Mouse (Mus musculus) neural tube, embryonic 13.5 days (tissue): ENCODE measurements at regions not wholly inside any gene's neighbourhood (a gene's known extent, or its start where the extent isn't known, plus 50 kb on each side); places are given as distances from the start of the nearest gene placed in this dataset.

Experiments
- ATAC-seq: fragments of 200-750 bp; cut with Nextera tagmentation; 2 replicates; pipeline ENCODE4 v1.8.0; 2017; ENCODE audit warnings: low read depth, mild to moderate bottlenecking, moderate TSS enrichment, moderate library complexity
- H3K27ac ChIP-seq: fragments of 300-500 bp; sonication (generic); replicated peaks from 2 replicates; pipeline ENCODE4 v1.5.1; 2015; ENCODE audit warnings: moderate library complexity, mild to moderate bottlenecking, inconsistent platforms
- H3K27me3 ChIP-seq: fragments of 300-500 bp; sonication (generic); 2 replicates; pipeline ENCODE4 v1.6.1; 2015; ENCODE audit warnings: mild to moderate bottlenecking, inconsistent platforms
- H3K36me3 ChIP-seq: fragments of 300-500 bp; sonication (generic); 2 replicates; pipeline ENCODE4 v1.6.1; 2015; ENCODE audit warnings: mild to moderate bottlenecking, inconsistent platforms
- H3K4me1 ChIP-seq: fragments of 300-500 bp; sonication (generic); replicated peaks from 2 replicates; pipeline ENCODE4 v1.6.1; 2015; ENCODE audit warnings: inconsistent platforms
- H3K4me2 ChIP-seq: fragments of 300-500 bp; sonication (generic); 2 replicates; pipeline ENCODE4 v1.6.1; 2015; ENCODE audit warnings: inconsistent platforms, mild to moderate bottlenecking, moderate library complexity
- H3K4me3 ChIP-seq: fragments of 300-500 bp; sonication (generic); 2 replicates; pipeline ENCODE4 v1.5.1; 2015; ENCODE audit warnings: mild to moderate bottlenecking, inconsistent platforms
- H3K9ac ChIP-seq: fragments of 300-500 bp; sonication (generic); 2 replicates; pipeline ENCODE4 v1.6.1; 2015; ENCODE audit warnings: moderate library complexity, mild to moderate bottlenecking, inconsistent platforms
- H3K9me3 ChIP-seq: fragments of 300-500 bp; sonication (generic); 2 replicates; pipeline ENCODE4 v1.6.1; 2016; ENCODE audit warnings: inconsistent platforms
- WGBS: fragments of 180-500 bp; shearing (Covaris S2); methylation state at CpG from one replicate; pipeline ENCODE4 v1.1.7; 2015; 5-methylcytosine and 5-hydroxymethylcytosine counted together

DNA sequence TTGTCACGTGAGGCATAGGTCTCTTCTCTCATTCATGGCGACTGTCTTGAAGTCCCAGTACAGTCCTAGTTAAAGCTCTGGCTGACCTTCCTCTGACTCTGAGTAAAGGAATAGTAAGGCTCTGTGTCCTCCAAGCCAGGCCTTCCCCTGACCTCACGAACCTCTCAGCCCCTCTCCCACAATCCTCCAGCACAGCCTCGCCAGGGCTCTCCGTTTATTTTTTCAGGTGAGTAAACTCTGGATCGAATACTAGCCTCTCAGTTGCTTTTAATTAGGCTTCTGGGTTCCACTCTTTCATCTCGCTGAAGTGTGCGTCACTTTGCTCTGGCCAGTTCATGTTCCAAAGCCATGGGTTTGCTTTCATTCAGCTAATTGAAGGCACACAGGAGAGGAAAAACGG lies 133.8 kb downstream of the Mylk4 start:
- Histone ChIP-seq H3K9ac (no peak overlapping the region), H3K27ac (no peak overlapping the region), H3K4me3 (no peak overlapping the region), H3K27me3 (no peaks in the 10 kb centered on the region), H3K36me3 (no peaks in the 10 kb centered on the region), H3K9me3 (no peaks in the 10 kb centered on the region), H3K4me2 (no peak overlapping the region), H3K4me1 (no peaks in the 10 kb centered on the region)
- 76% methylated on average over 9 of the region's 9 CpGs for WGBS
- no peak for ATAC-seq

DNA sequence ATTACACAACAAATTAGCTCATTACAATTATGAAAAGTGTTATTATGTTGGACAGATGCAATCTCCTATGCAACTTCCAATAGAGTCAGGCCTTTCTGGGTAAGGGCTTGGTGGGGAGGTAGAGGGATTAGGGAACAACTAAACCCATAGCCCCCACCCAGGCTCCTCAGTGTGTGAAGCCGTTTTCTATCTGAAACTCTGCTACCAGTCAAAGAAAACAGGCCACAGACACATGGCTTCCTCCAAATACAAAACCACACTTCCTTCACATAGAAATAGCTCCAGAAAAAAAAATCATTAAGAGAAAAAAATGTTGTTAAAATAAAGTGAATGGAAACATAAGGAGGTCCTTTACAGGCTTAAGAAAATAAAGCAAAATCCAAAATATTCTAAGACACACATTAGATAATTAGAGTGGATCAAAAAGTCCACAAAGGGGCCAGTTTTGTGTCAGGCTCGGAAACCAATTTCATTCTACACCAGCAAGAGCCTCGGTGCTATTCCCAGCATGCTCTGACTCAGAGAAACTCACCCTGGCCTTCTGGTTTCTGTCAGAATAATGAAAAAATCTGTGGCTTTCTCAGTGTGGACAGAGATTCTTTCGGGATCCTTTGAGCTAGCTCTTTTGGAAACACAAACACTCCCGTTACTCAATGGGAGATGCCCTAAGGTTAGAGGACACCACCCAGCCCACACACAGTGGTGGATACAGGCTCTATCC lies 140.6 kb downstream of the Mylk4 start:
- Histone ChIP-seq H3K27ac (no peak overlapping the region), H3K9ac (no peak overlapping the region), H3K9me3 (no peaks in the 10 kb centered on the region), H3K27me3 (no peaks in the 10 kb centered on the region), H3K4me1 (no peaks in the 10 kb centered on the region), H3K4me3 (no peak overlapping the region), H3K4me2 (no peak overlapping the region), H3K36me3 (no peaks in the 10 kb centered on the region)
- WGBS = 70% methylated on average over 5 of the region's 5 CpGs
- no peak for ATAC-seq

DNA sequence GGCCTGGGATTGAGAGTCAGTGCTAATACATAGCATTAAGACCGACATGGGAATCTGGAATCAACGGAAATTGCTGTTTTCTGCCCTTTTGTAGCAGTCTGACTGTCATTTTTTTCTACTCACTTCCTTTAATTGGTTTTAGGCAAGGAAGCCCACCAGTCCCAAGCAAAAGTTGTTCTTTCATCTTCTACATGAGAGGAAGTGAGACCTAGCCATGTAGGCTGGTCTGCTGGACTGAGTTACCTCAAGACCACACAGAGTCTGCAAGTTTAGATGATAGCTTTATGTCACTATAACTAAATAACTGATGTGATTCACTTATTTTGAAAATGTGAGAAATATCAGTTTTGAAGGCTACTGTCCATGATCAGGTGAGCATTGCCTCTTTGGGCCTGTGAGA lies 142.8 kb downstream of the Mylk4 start:
- no peak for ATAC-seq
- Histone ChIP-seq H3K9me3 (no peaks in the 10 kb centered on the region), H3K36me3 (no peaks in the 10 kb centered on the region), H3K4me1 (no peaks in the 10 kb centered on the region), H3K27ac (no peak overlapping the region), H3K4me3 (no peak overlapping the region), H3K27me3 (no peaks in the 10 kb centered on the region), H3K9ac (no peak overlapping the region), H3K4me2 (no peak overlapping the region)
- WGBS = 89% methylated on average over 2 of the region's 2 CpGs

DNA sequence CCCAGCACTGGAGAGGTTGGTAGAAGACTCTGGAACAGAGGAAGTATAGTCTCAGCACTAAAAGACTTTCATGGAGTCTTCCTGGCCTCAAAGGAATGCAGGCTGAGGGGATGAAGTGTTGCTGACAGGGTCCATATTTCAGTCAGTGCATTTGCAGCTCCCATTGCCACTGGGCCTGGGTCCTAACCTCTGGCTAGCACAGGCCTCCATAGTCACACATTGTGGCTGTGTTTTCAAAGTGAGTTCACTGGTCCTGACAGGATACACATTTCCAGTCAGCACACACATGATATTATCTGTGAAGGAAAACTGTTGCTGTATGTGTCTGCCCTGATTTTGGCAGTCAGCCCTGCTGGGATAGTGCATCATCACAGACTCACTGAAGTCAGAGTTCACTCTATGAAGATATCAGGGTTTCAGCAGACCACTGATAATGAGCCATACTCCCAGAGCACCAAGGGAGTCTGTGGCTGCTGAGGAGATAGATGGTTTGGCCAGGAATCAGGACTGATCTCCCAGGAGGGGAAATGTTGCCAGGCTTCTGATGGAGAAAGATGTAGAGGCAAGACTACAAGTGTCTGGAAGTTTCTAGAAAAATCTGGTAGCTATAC lies 153.5 kb downstream of the Mylk4 start:
- Histone ChIP-seq H3K4me1 (no peaks in the 10 kb centered on the region), H3K27me3 (no peaks in the 10 kb centered on the region), H3K9me3 (no peaks in the 10 kb centered on the region), H3K4me2 (no peak overlapping the region), H3K27ac (no peak overlapping the region), H3K9ac (no peak overlapping the region), H3K4me3 (no peak overlapping the region), H3K36me3 (no peaks in the 10 kb centered on the region)
- no peak for ATAC-seq

DNA sequence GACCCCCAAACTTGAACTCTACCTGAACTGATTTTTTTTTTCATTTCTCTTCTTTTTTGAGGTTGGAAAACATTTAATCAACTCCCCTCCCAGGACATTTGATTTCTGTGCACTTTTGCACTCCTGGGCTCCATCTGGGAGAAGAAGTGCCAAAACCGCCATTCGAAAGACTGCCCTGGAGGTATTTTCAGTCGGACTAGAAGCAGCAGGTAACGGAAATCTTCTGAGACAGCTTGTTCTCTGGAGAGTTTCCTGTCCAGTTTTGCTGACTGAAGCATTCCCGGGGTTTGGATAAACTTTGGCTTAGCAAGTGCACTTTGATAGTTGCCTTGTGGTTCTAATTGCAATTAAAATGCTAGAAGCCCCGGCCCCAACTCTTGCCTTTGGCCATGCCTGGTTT lies 169.8 kb downstream of the Mylk4 start:
- no peak overlapping the region for H3K4me3 ChIP-seq
- H3K9ac ChIP-seq = no peak overlapping the region
- H3K27ac ChIP-seq = no peak overlapping the region
- WGBS = 49% methylated on average over 6 of the region's 6 CpGs
- peaks cover 4% of the 10 kb centered on the region; the same call in 1 of the 2 replicates for H3K4me1 ChIP-seq
- H3K4me2 ChIP-seq = no peak overlapping the region
- H3K27me3 ChIP-seq = no peaks in the 10 kb centered on the region
- ATAC-seq = no peak
- H3K36me3 ChIP-seq = no peaks in the 10 kb centered on the region
- H3K9me3 ChIP-seq = no peaks in the 10 kb centered on the region

DNA sequence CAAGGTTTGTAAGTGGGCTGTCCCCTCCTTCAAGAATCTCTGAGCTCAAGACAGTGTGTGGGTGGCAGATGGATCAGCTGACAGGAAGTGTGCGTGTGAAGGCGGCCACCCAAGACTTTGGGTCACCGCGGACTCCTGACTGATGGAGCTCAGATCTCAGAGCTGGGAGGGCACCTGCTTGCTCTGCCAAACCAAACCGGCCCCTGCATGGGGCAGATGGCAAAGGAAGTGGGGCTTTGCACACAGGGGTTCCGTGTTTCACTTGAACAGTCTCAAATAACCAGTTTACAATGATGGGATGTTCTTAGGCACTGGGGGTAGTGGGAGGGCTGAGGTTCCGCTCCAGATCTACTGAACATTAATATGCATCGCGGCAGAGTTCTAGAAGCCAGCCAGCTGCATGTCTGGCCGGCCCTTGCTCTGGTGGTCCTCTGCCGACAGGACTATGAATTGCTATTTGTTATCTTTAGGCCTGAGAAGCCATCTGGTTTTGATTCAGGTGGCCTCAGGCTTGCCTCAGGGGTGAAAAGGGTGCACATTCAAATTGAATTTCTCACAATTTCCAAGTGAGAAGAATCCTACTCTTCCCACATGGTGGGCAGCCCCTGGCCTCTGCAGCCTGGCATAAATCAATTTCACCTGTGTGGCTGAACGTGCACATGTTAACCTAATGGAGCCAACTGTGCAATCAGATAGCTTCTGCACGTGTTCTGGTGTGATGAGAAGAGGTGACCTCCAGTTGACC lies 172.0 kb downstream of the Mylk4 start:
- 75% methylated on average over 13 of the region's 13 CpGs for WGBS
- no peaks in the 10 kb centered on the region for H3K9me3 ChIP-seq
- no peak overlapping the region for H3K27ac ChIP-seq
- no peak overlapping the region for H3K4me2 ChIP-seq
- H3K9ac ChIP-seq = no peak overlapping the region
- H3K4me1 ChIP-seq = peaks cover 4% of the 10 kb centered on the region; the same call in 1 of the 2 replicates
- no peaks in the 10 kb centered on the region for H3K36me3 ChIP-seq
- ATAC-seq = no peak
- H3K27me3 ChIP-seq = no peaks in the 10 kb centered on the region
- no peak overlapping the region for H3K4me3 ChIP-seq

DNA sequence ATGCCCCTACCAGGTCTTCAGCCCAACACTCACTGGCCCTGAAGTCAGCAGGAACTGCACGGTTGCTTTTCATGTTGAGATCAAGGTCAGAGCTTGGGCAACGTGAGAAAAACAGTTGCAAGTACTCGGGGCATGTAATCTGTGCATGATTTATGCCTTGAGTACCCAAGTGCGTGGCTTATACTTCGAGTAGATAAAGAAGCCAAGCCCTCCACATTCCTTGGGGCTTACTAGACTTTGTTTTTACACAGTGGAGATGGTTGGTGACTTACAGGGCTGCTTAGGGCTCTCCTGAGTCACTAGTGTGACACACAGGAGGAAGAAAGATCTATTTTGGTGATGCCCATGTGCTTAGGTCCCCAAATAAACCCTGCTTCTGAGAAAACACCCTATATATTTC lies 172.8 kb downstream of the Mylk4 start:
- H3K36me3 ChIP-seq = no peaks in the 10 kb centered on the region
- H3K9ac ChIP-seq = no peak overlapping the region
- no peaks in the 10 kb centered on the region for H3K27me3 ChIP-seq
- WGBS = 67% methylated on average over 5 of the region's 5 CpGs
- H3K9me3 ChIP-seq = no peaks in the 10 kb centered on the region
- H3K4me3 ChIP-seq = no peak overlapping the region
- no peak for ATAC-seq
- H3K4me2 ChIP-seq = no peak overlapping the region
- peaks cover 4% of the 10 kb centered on the region; the same call in 1 of the 2 replicates for H3K4me1 ChIP-seq
- no peak overlapping the region for H3K27ac ChIP-seq

DNA sequence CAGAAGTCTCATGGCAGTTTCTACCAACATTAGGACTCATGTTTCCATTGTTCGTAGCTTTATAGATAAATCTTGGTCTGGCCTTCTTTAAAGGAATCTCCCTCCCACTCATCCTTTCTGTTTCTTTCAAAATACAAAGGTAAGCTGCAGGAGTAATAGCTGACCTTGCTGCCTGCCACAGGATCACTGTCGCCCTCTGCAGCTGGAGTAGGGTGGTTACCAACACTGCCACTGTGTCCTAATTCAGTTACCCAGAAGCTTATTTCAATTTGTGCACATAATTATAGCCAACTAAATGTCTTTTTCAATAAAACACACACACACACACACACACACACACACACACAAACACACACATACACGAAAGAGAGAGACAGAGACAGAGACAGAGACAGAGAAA lies 175.3 kb downstream of the Mylk4 start:
- Histone ChIP-seq H3K4me2 (no peak overlapping the region), H3K27me3 (no peaks in the 10 kb centered on the region), H3K36me3 (no peaks in the 10 kb centered on the region), H3K4me3 (no peak overlapping the region), H3K9me3 (no peaks in the 10 kb centered on the region), H3K27ac (no peak overlapping the region), H3K4me1 (no peaks in the 10 kb centered on the region; the same call in 1 of the 2 replicates), H3K9ac (no peak overlapping the region)
- ATAC-seq = no peak
- 83% methylated on average over 3 of the region's 3 CpGs for WGBS

DNA sequence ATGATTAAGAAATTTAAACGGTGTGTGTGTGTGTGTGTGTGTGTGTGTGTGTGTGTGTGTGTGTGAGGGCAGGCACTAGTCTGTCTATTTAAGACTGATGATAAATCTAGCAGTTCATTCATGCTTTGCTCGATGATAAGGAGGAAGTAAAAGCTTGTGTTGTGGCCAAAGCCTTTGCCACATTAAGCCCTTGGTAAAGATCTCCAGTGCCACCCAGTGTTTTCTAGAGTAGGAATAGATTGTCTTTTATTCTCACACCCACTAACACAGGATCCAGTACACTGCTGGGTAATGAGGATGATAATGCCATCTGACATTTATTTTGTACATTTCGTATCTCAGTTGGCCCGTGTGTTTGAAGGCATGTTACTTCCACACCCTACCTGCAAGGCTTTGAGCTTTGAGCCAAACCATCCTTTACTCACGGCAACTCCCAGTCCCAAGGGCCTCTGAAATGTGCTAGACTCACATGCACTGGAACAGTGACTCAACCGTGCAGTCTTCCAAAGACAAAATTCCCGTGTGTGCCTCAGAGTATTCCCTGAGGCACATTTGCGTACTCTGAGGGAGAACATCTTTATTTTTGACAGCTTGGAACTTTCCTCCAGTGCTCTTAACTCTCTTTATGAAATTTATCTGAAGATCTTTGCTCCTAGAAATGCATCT lies 179.7 kb downstream of the Mylk4 start:
- H3K27ac ChIP-seq = no peak overlapping the region
- no peaks in the 10 kb centered on the region for H3K9me3 ChIP-seq
- H3K9ac ChIP-seq = no peak overlapping the region
- no peaks in the 10 kb centered on the region for H3K27me3 ChIP-seq
- WGBS = 86% methylated on average over 8 of the region's 8 CpGs
- no peak overlapping the region for H3K4me2 ChIP-seq
- no peak overlapping the region for H3K4me3 ChIP-seq
- H3K36me3 ChIP-seq = no peaks in the 10 kb centered on the region
- ATAC-seq = no peak
- no peaks in the 10 kb centered on the region for H3K4me1 ChIP-seq

DNA sequence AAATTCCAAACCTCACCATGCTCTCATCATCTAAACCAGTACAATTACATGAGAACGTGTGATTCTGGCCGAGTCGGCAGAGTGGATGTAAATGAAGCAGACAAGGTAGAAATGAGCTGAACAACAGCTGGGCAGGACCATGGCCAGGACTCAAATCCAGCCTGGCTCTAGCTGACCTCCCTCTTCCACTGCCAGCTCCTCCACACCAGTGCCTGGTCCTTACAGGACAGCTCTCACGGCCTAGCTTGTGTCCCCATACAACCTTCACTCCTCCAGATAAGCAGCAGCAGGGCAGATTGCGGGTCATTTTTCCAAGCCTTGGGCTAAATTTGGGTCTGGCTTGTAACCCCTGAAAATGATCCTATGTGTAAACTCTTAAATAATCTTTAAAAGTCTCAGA lies 182.4 kb downstream of the Mylk4 start:
- Histone ChIP-seq H3K9ac (no peak overlapping the region), H3K4me3 (no peak overlapping the region), H3K4me2 (no peak overlapping the region), H3K27me3 (no peaks in the 10 kb centered on the region), H3K36me3 (no peaks in the 10 kb centered on the region), H3K4me1 (no peaks in the 10 kb centered on the region), H3K27ac (no peak overlapping the region), H3K9me3 (no peaks in the 10 kb centered on the region)
- 86% methylated on average over 5 of the region's 5 CpGs for WGBS
- ATAC-seq = no peak

DNA sequence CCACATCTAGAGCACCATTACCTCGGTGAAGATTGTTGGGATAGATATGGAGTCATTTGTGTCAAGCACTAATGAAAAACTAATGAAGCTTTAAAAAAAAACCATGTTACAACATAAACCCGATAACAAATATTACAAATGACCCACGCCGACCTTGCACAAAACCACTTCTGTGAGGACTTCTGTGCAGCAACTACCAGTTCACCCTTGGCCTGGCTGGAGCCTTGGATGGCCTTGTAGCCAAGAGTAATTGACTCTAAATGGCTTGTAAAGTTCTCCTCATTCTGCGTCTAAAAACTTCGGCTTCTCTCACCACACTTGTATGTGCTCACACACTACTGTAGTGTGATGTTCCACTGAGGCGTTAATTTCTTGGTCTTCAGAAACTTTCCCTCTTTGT lies 190.1 kb downstream of the Mylk4 start:
- Histone ChIP-seq H3K9ac (no peak overlapping the region), H3K27me3 (no peaks in the 10 kb centered on the region), H3K27ac (no peak overlapping the region), H3K4me3 (no peak overlapping the region), H3K4me1 (no peaks in the 10 kb centered on the region), H3K36me3 (no peaks in the 10 kb centered on the region), H3K4me2 (no peak overlapping the region), H3K9me3 (0 out of 2 replicates have a peak, but pooled peaks cover 3% of the 10 kb centered on the region)
- WGBS = 89% methylated on average over 7 of the region's 7 CpGs
- no peak for ATAC-seq

DNA sequence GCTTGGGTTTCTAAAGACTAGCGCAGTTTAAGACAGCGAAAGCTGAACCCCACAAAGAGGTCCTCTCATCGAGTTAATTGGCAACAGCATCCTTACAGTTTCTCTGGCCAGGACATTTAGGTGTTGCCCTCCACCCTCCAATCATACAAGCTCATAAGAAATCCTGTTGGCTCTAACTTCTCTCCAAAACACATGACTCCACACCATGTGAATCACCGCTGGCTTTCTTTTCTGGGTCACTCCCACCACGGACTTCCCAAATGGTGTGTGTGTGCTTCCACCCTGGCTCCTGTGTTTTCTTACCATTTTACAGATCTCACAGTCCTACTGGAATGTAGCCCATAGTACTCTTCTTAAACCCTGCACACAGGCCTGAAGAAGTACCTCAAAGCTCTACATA lies 190.6 kb downstream of the Mylk4 start:
- H3K4me1 ChIP-seq = no peaks in the 10 kb centered on the region
- no peak for ATAC-seq
- H3K9me3 ChIP-seq = 0 out of 2 replicates have a peak, but pooled peaks cover 3% of the 10 kb centered on the region
- no peak overlapping the region for H3K4me2 ChIP-seq
- WGBS = 90% methylated on average over 5 of the region's 5 CpGs
- H3K36me3 ChIP-seq = no peaks in the 10 kb centered on the region
- no peaks in the 10 kb centered on the region for H3K27me3 ChIP-seq
- no peak overlapping the region for H3K27ac ChIP-seq
- no peak overlapping the region for H3K9ac ChIP-seq
- no peak overlapping the region for H3K4me3 ChIP-seq
